Mouse (Mus musculus) bone marrow macrophage, adult 2 months (primary cell): ENCODE results near the gene Ppp1cb. TPM values are rescaled to one million over a fixed set of nuclear protein-coding genes. Genes with fewer than 3 reads are reported as not detected.
A peak's percentile ranks its signal among the peaks of the same experiment; 100 is the strongest.

Experiments used
- H3K27ac ChIP-seq: 2 replicates; pipeline ENCODE4 v1.5.1; 2012; ENCODE audit warnings: low read depth, low read length; ENCODE audit not compliant: insufficient read depth
- H3K4me1 ChIP-seq: 2 replicates; pipeline ENCODE4 v1.6.1; 2012; ENCODE audit warnings: low read length; ENCODE audit not compliant: control insufficient read depth, insufficient read depth
- H3K4me3 ChIP-seq: 2 replicates; pipeline ENCODE4 v1.5.1; 2012; ENCODE audit warnings: mild to moderate bottlenecking, low read length, moderate library complexity; ENCODE audit not compliant: insufficient read depth
- CTCF ChIP-seq: IDR thresholded peaks from 2 replicates; pipeline ENCODE4 v1.5.1; 2012; ENCODE audit warnings: low read depth, mild to moderate bottlenecking, low read length, moderate library complexity
- POLR2A ChIP-seq: IDR thresholded peaks from 2 replicates; pipeline ENCODE4 v1.6.1; 2012; ENCODE audit warnings: mild to moderate bottlenecking, low read depth, low read length, borderline replicate concordance
- polyA plus RNA-seq: library from polyadenylated mRNA; stranded (reverse); fragments of >200 nt; gene quantifications from 2 replicates; pipeline ENCODE4 v1.2.4, GENCODE M21; 2012; ENCODE audit not compliant: missing spikeins, insufficient read depth, insufficient read length

Ppp1cb gene
- polyA plus RNA-seq, 1 experiment = 177 TPM

GRCm38 (mm10) chr5:32443906-32444305 lies 14.7 kb upstream of the Ppp1cb start:
- Histone ChIP-seq H3K4me1 (peaks cover 3% of the 10 kb centered on the region; the same call in 1 of the 2 replicates), H3K4me3 (no peak overlapping the region), H3K27ac (no peak overlapping the region)
- TF ChIP-seq CTCF (no peak), POLR2A (no peak)

DNA sequence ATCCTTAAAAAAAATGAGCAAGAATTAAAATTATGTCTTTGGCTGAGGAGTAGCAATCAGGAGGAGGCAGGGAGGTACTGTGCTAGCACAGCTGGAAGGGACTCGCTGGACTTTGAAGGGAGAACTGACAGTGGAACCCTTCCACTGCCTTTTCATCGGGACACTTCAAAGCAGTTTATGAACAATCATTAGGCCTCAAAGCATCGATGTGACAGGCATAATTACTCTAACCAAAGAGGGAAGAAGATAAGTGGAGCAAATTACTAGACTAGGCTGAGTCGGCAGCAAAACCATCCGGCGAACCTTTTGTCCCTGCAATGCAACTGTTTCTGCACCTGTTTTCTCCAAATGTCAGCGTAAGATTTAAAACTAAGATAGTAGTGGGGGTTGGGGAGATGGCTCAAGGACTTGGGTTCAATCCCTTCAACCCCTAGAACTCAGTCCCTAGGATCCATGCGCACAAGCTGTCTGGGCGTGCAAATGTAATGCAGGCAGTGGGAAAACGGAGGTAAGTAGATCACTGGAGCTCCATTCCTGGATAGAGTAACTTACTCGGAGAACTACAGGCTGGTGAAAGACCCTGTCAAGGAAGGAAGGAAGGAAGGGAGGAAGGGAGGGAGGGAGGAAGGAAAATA lies 13.2 kb upstream of the Ppp1cb start:
- TF ChIP-seq POLR2A = no peak
- TF ChIP-seq CTCF = no peak
- Histone ChIP-seq H3K4me1 (peaks cover 3% of the 10 kb centered on the region; the same call in 1 of the 2 replicates), H3K4me3 (no peak overlapping the region), H3K27ac (no peak overlapping the region)

DNA sequence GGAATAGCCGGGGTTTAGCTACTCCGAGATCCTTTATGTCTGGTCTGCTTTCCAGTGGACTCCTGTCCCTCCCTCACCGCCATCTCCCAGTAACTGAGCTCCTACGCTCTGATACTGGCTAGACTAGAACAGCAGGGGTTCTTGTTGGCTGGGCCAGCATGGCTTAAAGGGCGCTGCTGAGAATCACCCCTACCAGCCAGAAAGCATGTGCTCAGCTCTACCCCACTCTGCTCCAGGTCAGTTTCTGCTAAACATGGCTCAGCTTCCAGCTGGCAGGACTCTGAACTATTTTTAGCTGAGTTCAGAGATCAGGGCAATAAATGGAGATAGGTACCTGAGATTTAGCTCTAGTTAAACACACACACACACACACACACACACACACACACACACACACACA lies 12.2 kb upstream of the Ppp1cb start:
- no peak overlapping the region for H3K4me3 ChIP-seq
- TF ChIP-seq POLR2A (no peak), CTCF (no peak)
- H3K4me1 ChIP-seq = peaks cover 3% of the 10 kb centered on the region; the same call in 1 of the 2 replicates
- no peak overlapping the region for H3K27ac ChIP-seq

DNA sequence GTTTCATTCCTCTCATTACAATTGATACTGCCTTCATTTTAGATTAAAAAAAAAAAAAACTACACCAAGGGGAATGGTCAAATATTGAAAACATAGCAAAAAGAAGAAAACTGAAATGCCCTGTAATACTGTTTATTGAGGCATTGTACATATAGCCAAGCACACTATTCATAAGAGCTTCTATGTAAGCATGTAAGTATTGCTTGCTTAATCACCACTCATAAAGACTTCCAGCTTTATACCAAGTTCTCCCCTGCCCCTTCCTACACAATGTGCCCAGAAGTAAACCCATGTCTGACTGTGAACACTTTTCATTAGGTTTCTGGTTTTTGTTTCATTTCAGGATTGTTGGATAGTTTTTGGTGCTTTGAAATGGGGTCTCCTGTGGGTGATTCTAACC lies 11.8 kb upstream of the Ppp1cb start:
- H3K4me3 ChIP-seq = no peak overlapping the region
- H3K27ac ChIP-seq = no peak overlapping the region
- peaks cover 3% of the 10 kb centered on the region; the same call in 1 of the 2 replicates for H3K4me1 ChIP-seq
- TF ChIP-seq CTCF (no peak), POLR2A (no peak)

- peak overlapping the region; percentile 99 for H3K4me3 ChIP-seq
- TF ChIP-seq POLR2A (no peak), CTCF (no peak)
- H3K27ac ChIP-seq = peak overlapping the region; percentile 73
- peaks cover 15% of the 10 kb centered on the region for H3K4me1 ChIP-seq
Measured at GRCm38 (mm10) chr5:32459251-32459881, 723 bp downstream of the Ppp1cb start.

DNA sequence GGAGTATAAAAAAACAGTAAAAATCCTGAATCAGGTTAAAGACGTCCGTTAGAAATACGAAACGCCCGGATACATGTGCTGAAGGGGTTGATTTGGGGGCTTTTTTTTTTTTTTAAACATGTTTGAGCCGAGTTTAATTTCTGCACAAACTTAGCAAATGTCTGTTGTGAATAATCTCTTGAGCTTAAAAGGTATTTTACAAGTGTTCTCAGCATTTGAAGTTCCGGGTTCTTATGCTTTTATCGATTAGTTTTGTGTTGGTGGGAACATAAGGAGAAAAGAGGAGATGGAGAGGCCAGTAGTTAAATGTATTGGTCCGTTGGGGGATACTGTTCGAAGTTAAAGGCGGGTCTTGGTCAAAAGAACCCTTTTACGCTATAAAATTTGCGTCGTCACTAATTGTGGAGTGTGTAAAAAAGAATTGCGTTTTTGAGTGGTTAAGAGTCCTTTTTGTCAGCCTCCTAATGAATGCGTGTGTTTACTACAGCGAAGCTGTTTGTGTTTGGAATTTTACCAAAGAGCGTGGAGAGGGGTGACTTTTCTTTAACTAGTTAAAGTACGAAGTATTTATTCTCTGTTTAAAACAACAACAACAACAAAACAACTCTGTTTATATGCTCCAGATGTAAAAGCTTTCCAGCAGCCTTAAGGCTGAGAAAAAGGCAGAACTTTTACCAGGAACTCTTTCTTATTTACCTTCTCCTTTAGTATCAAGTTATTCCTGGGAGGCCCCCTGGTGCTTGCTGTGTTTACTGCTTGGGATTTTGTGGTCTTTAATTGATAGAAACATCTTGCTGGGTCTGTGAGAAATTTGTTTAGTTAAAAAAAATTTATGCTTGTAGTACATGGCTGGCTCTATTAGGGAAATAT lies 1.5 kb downstream of the Ppp1cb start:
- Histone ChIP-seq H3K27ac (peak overlapping the region; percentile 73), H3K4me1 (peaks cover 18% of the 10 kb centered on the region), H3K4me3 (peak overlapping the region; percentile 99)
- no peak for TF ChIP-seq CTCF
- TF ChIP-seq POLR2A = no peak

- no peak for TF ChIP-seq CTCF
- TF ChIP-seq POLR2A = no peak
- Histone ChIP-seq H3K4me3 (no peak overlapping the region; the same call in 1 of the 2 replicates), H3K4me1 (peaks cover 23% of the 10 kb centered on the region), H3K27ac (no peak overlapping the region)
Measured at GRCm38 (mm10) chr5:32460973-32461372, 2.3 kb downstream of the Ppp1cb start.

DNA sequence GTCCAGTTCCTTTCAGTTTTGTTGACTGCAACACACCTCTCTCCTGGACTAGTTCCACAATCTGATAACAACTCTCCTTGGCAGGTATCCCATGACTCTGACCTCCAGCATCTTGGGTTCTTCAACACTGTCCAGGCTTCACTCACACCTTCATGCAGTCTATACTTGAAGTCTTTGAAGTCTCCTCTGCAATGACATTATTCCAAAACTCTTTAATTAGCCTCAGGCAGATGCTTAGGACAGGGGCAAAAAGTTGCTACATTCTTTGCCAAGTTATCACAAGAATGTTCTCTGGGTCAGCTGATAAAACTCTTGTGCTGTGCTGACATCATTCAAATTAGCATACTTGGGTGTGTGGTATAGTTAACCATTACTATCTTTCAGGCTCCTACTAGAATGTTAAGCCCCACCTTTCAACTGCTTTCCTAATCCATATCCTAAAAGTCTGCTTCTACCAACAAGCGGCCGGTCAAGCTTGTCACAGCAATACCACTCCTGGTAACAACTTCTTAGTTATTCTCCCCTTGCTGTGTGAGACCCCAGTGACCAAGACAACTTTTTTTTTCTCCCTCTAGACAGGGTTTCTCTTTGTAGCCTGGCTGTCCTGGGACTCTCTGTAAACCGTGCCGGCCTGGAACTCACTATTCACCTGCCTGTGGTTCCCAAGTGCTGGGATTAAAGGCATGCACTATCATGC lies 13.8 kb downstream of the Ppp1cb start:
- TF ChIP-seq CTCF (no peak), POLR2A (no peak)
- Histone ChIP-seq H3K27ac (no peak overlapping the region), H3K4me1 (peaks cover 9% of the 10 kb centered on the region), H3K4me3 (no peak overlapping the region)

GRCm38 (mm10) chr5:32473029-32473352 lies 14.3 kb downstream of the Ppp1cb start:
- H3K27ac ChIP-seq = no peak overlapping the region
- TF ChIP-seq POLR2A (no peak), CTCF (no peak)

More at GRCm38 (mm10) chr5:32473029-32473352, 14.3 kb downstream of the Ppp1cb start:
- Histone ChIP-seq H3K4me1 (peaks cover 9% of the 10 kb centered on the region), H3K4me3 (no peak overlapping the region)
